Mouse (Mus musculus) spleen, adult 2 months (tissue): ENCODE data around the gene Galnt2.

Experiments used
- CTCF ChIP-seq: fragments of 200-500 bp; IDR thresholded peaks from 2 replicates; pipeline ENCODE4 v1.5.1; 2011; ENCODE audit warnings: mild to moderate bottlenecking, inconsistent platforms; ENCODE audit not compliant: insufficient read depth, insufficient read length, insufficient replicate concordance; ENCODE audit errors: extremely low read depth
- POLR2A ChIP-seq: fragments of 200-500 bp; IDR thresholded peaks from 2 replicates; pipeline ENCODE4 v1.6.1; 2011; ENCODE audit warnings: low read depth, low read length, inconsistent platforms

GRCm38 (mm10) chr8:124307700-124308099, 76.5 kb downstream of the Galnt2 start:
- TF ChIP-seq CTCF, result no peak
- no peak for TF ChIP-seq POLR2A
